Mouse (Mus musculus) spleen, adult 2 months (tissue): ENCODE results near the gene Zfp58.

Source experiments
- CTCF ChIP-seq: fragments of 200-500 bp; IDR thresholded peaks from 2 replicates; pipeline ENCODE4 v1.5.1; 2011; ENCODE audit warnings: mild to moderate bottlenecking, inconsistent platforms; ENCODE audit not compliant: insufficient read depth, insufficient read length, insufficient replicate concordance; ENCODE audit errors: extremely low read depth
- POLR2A ChIP-seq: fragments of 200-500 bp; IDR thresholded peaks from 2 replicates; pipeline ENCODE4 v1.6.1; 2011; ENCODE audit warnings: low read depth, low read length, inconsistent platforms

GRCm38 (mm10) chr13:67500908-67501307, 553 bp upstream of the Zfp58 start:
- TF ChIP-seq CTCF (no peak), POLR2A (no peak)
